Mouse (Mus musculus) liver, adult 2 months (tissue): ENCODE measurements at regions not wholly inside any gene's neighbourhood (a gene's known extent, or its start where the extent isn't known, plus 50 kb on each side); places are given as distances from the start of the nearest gene placed in this dataset.

ENCODE experiments used
- CTCF ChIP-seq: fragments of 200-500 bp; IDR thresholded peaks from 2 replicates; pipeline ENCODE4 v1.5.1; 2011; ENCODE audit warnings: low read depth, low read length, control low read depth
- POLR2A ChIP-seq: fragments of 200-500 bp; IDR thresholded peaks from 2 replicates; pipeline ENCODE4 v1.6.1; 2011; ENCODE audit warnings: low read length, control low read depth; ENCODE audit not compliant: insufficient read depth; ENCODE audit errors: extremely low read depth

- peak; percentile 16; the same call in 1 of the 2 replicates for TF ChIP-seq CTCF
- no peak for TF ChIP-seq POLR2A
Measured at GRCm38 (mm10) chr9:14001517-14001916, 174.0 kb downstream of the Fam76b start.
